Mouse (Mus musculus): ENCODE data around the gene Pla2g6. TPM values are rescaled to one million over a fixed set of nuclear protein-coding genes. Genes with fewer than 3 reads are reported as not detected.

Pla2g6 gene
- total RNA-seq, 1 experiment from 2014 or later = 1.1 TPM

DNA sequence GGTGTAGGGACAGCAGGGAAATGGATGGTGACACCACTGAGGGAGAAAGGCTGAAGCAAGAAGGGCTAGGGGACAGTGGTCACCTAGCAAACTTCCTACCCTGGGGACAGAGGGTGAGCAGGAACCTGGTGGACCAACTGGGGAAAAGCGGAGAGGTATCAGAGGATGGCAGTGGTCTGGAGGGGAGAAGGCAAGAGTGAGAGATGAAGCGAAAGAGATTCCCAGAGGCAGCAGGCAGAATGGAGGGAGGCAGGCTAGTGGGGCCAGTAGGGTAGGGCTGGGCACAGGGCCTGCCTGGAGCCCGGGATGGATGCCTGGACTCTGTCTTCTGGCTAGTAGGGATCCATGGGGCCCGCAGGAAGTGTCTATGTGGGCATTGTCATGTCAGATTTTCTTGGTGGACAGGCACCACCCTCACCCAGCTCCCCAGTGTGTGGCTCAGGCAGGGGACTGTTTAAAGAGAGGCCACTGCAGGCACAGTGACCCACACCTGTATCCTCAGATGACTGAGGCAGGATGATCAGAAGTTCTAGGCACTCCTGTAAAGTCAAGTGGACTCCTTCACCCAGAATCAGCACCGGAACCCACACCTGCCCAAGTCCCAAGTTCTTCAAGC is 25.6 kb upstream of the Pla2g6 start:
- no peak for ATAC-seq (replicated peaks; ENCODE audit: insufficient number of reproducible peaks, low FRiP score, low TSS enrichment, poor library complexity, severe bottlenecking)

GRCm38 (mm10) chr15:79352479-79352878 is 24.3 kb upstream of the Pla2g6 start:
- no peak for ATAC-seq (replicated peaks; ENCODE audit: insufficient number of reproducible peaks, low FRiP score, low TSS enrichment, poor library complexity, severe bottlenecking)

DNA sequence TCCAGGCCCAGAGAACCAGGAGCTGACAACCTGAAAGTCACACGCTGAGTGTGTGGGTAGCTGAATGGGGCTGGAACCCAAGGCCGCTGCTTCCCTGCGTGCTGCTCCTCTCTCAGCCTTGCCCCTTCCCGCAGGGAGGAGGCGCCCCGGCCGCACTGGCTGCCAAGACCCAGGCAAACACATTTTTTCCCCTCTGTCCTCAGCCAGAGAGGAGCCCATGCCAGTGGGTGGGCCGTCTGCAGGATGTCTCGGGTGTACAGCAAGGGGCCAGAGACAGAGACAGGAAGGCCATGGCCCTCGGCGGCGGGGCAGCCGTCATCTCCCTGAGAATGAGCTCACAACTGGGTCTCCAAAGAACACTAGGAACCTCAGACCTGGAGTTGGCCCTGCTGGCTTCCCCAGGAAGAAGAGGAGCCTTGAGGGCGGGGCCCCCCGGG is 23.2 kb upstream of the Pla2g6 start:
- ATAC-seq (replicated peaks; ENCODE audit: insufficient number of reproducible peaks, low FRiP score, low TSS enrichment, poor library complexity, severe bottlenecking) = no peak

DNA sequence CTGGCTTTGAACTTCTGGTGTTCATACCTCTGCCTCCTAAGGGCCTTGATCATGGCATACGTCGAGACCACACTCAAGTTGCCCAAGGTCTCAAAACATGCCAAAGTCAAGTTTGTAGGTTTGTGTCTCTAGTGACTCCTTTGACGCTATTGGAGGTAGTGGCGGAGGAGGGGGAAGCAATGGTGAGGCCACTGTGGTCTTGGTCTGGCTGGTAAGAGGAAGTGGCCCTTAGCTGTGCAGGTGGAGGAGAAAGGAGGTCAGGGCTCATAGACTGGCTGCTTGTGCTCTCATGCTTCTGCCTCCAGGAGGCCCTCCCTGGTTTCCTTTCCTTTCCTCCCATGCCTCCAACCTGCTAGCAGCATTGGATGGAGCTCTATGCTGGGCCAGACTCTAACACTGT is 22.7 kb upstream of the Pla2g6 start:
- no peak for ATAC-seq (replicated peaks; ENCODE audit: insufficient number of reproducible peaks, low FRiP score, low TSS enrichment, poor library complexity, severe bottlenecking)

DNA sequence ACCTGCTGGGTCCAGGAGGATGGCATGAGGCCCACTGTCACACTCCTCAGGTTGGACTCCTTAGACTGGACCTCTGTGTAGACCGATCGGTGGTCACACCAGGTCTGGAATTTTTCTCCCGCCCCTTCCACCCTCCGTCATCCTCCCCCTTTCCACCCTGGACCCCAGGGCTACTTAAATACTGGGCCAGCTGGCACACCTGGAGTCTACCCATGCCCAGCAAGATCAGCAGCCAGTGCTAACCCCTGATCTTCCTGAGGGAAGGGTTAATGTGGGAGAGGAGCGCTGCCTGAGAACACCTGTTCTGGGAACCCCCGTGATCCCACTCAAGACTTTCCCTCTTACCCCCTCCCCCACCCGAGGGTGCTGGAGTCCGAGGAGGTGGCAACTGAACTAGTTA is 20.5 kb upstream of the Pla2g6 start:
- ATAC-seq (replicated peaks; ENCODE audit: insufficient number of reproducible peaks, low FRiP score, low TSS enrichment, poor library complexity, severe bottlenecking) = no peak

GRCm38 (mm10) chr15:79347845-79348506 is 19.8 kb upstream of the Pla2g6 start:
- ATAC-seq (replicated peaks; ENCODE audit: insufficient number of reproducible peaks, low FRiP score, low TSS enrichment, poor library complexity, severe bottlenecking) = peak; percentile 52

DNA sequence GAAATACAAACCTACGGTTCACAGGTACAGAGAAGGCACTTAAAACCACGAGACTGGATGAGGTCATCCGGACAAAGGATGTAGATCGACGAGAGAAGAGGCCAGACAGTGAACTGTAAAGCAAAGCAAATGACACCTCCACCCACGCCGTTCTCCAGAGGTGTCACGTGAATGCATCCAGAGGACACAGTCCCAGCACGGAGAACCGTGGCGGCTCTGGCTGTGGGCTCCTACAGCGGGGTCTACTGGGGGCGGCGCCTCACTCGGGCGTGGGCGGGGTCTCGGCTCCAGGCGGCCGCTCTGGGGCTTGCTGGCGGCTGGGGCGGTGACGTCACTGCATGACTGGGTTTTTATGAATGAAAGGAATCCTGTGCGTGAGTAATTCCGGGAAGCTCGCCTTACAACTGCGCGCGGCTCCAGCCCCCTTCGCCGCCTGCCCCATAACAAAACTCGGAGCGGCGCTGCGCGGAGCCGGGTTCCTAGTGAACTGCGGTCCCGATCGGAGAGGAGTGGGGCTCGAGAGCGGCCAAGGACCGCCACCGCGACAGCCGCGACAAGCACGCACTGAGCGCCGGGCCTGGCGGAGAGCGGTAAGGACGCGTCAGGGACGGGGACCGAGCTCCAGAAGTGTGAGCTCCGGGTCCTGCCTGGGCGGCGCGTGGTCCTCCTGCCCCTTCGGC is 19.1 kb upstream of the Pla2g6 start:
- peak; percentile 37; the same call in 1 of the 2 replicates for ATAC-seq (replicated peaks; ENCODE audit: insufficient number of reproducible peaks, low FRiP score, low TSS enrichment, poor library complexity, severe bottlenecking)

DNA sequence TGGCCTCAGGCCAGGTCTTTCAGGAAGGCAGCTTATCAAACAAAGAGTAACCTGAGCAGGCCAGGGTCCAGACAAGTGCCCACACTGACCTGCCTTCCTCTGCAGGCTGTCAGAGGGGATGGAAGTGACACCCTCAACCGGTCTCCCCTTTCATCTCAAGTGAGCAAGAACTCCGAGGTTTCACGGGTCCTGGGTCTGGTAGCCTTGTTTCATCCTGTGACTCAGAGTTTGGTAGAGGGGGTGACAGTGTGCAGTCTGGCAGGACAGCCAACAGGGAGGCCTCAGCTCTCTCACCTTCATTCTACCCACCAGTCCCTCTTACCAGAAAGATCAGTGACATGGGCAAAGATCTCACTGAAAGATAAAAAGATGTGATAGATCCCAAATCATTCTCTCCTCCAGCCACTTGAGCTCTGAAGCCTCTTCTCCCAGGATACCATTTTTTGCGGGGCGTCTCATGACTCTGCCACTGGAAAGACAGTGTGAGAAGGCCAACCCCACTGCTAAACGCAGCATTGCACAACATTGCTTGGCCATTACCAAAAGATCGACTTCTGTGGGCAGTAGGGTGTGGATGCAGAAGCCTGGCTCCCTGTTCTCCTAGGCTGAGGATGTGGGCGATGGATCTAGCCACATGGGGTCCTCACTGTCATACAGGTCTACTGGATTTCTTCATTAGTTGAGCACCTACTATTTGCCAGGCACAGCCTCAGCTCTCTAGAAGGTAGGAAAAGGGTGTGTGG is 18.0 kb upstream of the Pla2g6 start, which contains the start of gene Maff:
Gene Maff, plus strand, starts transcription at position 571 of the 743 bp plus-strand sequence.
- no peak for ATAC-seq (replicated peaks; ENCODE audit: insufficient number of reproducible peaks, low FRiP score, low TSS enrichment, poor library complexity, severe bottlenecking)

DNA sequence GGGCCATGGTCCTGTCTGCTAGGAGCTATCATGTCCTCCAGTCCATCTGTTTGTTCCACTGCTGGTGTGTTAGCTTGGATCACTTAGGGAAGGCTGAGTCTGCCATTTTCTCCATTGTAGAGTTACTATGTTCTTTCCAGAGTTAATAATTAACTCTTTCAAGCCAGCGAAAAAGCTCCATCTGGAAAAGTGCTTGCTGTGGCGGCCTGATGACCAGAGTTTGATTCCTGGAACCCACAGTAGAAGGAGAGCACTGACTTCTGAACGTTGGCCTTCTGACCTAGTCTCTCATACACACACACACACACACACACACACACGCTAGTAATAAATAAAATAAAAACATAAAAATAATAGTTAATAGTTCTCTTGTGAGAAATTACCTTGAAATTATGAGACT is 16.4 kb upstream of the Pla2g6 start:
- no peak for ATAC-seq (replicated peaks; ENCODE audit: insufficient number of reproducible peaks, low FRiP score, low TSS enrichment, poor library complexity, severe bottlenecking)

DNA sequence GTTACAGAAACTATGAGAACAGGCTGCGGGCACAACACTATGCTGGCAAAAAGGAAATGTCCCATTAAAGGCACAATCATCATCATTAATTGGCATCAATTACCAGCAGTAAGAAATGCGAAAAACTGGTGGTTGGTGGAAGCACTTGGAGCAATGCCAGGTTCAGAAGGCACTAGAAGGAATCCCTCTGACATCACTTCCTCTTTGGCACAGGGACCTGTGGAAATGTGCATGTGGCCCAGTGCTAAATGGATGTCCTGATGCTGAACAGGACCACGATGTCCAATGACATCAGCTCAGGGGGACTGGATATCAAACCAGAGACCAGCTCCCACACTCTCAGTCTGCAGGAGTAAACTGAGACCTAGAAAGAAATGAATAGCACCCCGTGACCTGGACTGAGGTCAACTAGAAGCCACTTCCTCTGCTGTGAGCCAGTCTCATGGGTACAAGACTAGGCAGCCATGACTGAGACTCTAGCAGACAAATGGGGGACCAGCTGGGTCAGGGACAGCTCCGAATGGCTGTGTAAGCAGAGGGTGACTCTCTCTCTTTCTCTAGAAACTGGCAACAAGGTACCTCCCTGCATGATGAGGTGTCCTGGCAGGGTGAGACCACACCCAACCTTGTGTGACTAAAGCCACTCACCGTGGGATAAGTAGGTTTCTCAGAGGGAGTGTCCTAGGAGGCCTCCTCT is 14.6 kb upstream of the Pla2g6 start:
- ATAC-seq (replicated peaks; ENCODE audit: insufficient number of reproducible peaks, low FRiP score, low TSS enrichment, poor library complexity, severe bottlenecking) = no peak

- ATAC-seq (replicated peaks; ENCODE audit: insufficient number of reproducible peaks, low FRiP score, low TSS enrichment, poor library complexity, severe bottlenecking) = no peak
These were observed 10.8 kb upstream of the Pla2g6 start for GRCm38 (mm10) chr15:79338978-79339377.

- ATAC-seq (replicated peaks; ENCODE audit: insufficient number of reproducible peaks, low FRiP score, low TSS enrichment, poor library complexity, severe bottlenecking) = no peak
These were observed 7.0 kb upstream of the Pla2g6 start for GRCm38 (mm10) chr15:79335061-79335655.

DNA sequence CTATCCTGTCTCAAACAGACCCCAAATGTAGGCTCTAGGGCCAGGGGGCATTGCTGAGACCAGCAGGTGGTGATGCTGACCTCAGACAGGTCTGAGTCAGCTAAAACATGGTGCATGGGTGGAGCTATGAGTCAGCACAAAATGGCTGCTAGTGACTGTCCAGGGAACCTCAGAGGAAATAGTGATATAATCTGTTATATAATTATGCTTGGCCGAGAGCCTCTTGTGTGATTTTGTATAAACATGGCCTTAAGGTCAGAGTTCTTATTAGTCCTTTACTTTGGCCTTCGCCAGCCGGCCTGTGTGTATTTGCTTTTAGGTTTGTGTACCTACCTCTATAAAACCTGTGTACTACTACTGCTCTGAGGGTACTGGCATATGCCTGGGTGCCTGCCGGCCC is 5.2 kb upstream of the Pla2g6 start:
- no peak for ATAC-seq (replicated peaks; ENCODE audit: insufficient number of reproducible peaks, low FRiP score, low TSS enrichment, poor library complexity, severe bottlenecking)

- ATAC-seq (replicated peaks; ENCODE audit: insufficient number of reproducible peaks, low FRiP score, low TSS enrichment, poor library complexity, severe bottlenecking) = no peak
These were observed 2.3 kb upstream of the Pla2g6 start for GRCm38 (mm10) chr15:79330521-79330920.

DNA sequence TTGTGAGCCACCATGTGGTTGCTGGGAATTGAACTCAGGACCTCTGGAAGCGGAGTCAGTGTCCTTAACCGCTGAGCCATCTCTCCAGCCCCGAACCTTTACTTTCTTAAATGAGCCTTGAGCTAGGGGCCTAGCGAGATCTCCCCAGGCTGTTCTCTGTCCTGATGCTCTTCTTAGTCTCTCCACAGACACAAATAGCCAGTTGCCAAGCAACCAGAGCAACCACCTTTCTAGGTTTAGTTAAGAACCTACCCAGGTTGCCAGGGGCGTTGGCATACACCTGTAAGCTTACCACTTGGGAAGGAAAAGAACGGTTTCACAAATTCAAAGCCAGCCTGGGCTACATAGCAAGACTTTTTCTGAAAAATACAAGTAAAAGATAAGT is 1.8 kb upstream of the Pla2g6 start:
- ATAC-seq (replicated peaks; ENCODE audit: insufficient number of reproducible peaks, low FRiP score, low TSS enrichment, poor library complexity, severe bottlenecking) = no peak

GRCm38 (mm10) chr15:79329346-79329978 is 1.3 kb upstream of the Pla2g6 start:
- no peak for ATAC-seq (replicated peaks; ENCODE audit: insufficient number of reproducible peaks, low FRiP score, low TSS enrichment, poor library complexity, severe bottlenecking)

DNA sequence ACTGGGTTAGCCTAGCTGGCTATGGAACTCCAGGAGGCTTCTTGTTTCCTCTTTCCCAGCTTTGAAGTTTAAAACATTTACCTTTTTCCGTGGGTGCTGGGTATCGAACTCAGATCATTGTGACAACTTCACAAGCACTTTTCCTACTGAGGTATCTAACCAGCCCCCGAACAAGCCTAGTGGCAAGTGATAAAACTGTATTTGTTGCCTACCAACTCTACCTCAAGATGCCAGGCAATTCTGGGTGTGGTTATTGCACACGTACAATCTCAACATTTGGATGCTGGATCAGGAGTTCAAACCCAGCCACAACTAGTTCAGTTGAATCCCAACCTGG is 717 bp upstream of the Pla2g6 start:
- no peak for ATAC-seq (replicated peaks; ENCODE audit: insufficient number of reproducible peaks, low FRiP score, low TSS enrichment, poor library complexity, severe bottlenecking)
